Mouse (Mus musculus) lung, embryonic 16.5 days (tissue): ENCODE results near the gene Szrd1. TPM values are rescaled to one million over a fixed set of nuclear protein-coding genes. Genes with fewer than 3 reads are reported as not detected.

Experiments used
- ATAC-seq: fragments of 200-750 bp; cut with Nextera tagmentation; 2 replicates; pipeline ENCODE4 v1.8.0; 2017; ENCODE audit warnings: low read depth, mild to moderate bottlenecking, moderate library complexity
- H3K27ac ChIP-seq: fragments of 300-500 bp; sonication (generic); 2 replicates; pipeline ENCODE4 v1.5.1; 2014; ENCODE audit warnings: mild to moderate bottlenecking, control low read depth, low read length
- H3K27me3 ChIP-seq: fragments of 300-500 bp; sonication (generic); 2 replicates; pipeline ENCODE4 v1.6.1; 2014; ENCODE audit warnings: low read depth, low read length, mixed read lengths; ENCODE audit not compliant: control insufficient read depth, insufficient read depth
- H3K36me3 ChIP-seq: fragments of 300-500 bp; sonication (generic); 2 replicates; pipeline ENCODE4 v1.6.1; 2014; ENCODE audit warnings: low read length; ENCODE audit not compliant: control insufficient read depth, insufficient read depth
- H3K4me1 ChIP-seq: fragments of 300-500 bp; sonication (generic); replicated peaks from 2 replicates; pipeline ENCODE4 v1.6.1; 2014; ENCODE audit warnings: low read length, mixed read lengths; ENCODE audit not compliant: control insufficient read depth, insufficient read depth
- H3K4me2 ChIP-seq: fragments of 300-500 bp; sonication (generic); 2 replicates; pipeline ENCODE4 v1.6.1; 2014; ENCODE audit warnings: low read depth, low read length, control low read depth
- H3K4me3 ChIP-seq: fragments of 300-500 bp; sonication (generic); 2 replicates; pipeline ENCODE4 v1.5.1; 2014; ENCODE audit warnings: mild to moderate bottlenecking, low read length, control low read depth
- H3K9ac ChIP-seq: fragments of 300-500 bp; sonication (generic); 2 replicates; pipeline ENCODE4 v1.6.1; 2014; ENCODE audit warnings: low read length, control low read depth
- H3K9me3 ChIP-seq: fragments of 300-500 bp; sonication (generic); 2 replicates; pipeline ENCODE4 v1.6.1; 2016; ENCODE audit warnings: low read length; ENCODE audit not compliant: control insufficient read depth
- WGBS: fragments of 180-500 bp; shearing (Covaris S2); extraction: QIAGEN DNeasy Blood & Tissue Kit; methylation state at CpG from one replicate; pipeline ENCODE4 v1.1.7; 2014; 5-methylcytosine and 5-hydroxymethylcytosine counted together
- polyA plus RNA-seq: library from polyadenylated mRNA; unstranded; fragments of >200 nt; fragmentation: Nextera tagmentation; extraction: Ambion mirVana; gene quantifications from 2 replicates; pipeline ENCODE4 v1.2.1, GENCODE M21; 2015

The Szrd1 gene
- polyA plus RNA-seq, 1 experiment from 2014 or later: 44.6 TPM

GRCm38 (mm10) chr4:141130704-141131342 lies 8.8 kb downstream of the Szrd1 start:
- Histone ChIP-seq H3K9me3 (no peaks in the 10 kb centered on the region), H3K4me3 (no peak overlapping the region), H3K4me1 (peaks cover 60% of the 10 kb centered on the region), H3K27me3 (no peaks in the 10 kb centered on the region), H3K9ac (peak overlapping the region; percentile 27), H3K27ac (peak overlapping the region; percentile 97), H3K4me2 (no peak overlapping the region), H3K36me3 (no peaks in the 10 kb centered on the region)
- 56% methylated on average over 6 of the region's 6 CpGs for WGBS
- 0 out of 2 replicates have a peak, but pooled peaks have one; percentile 2 for ATAC-seq

DNA sequence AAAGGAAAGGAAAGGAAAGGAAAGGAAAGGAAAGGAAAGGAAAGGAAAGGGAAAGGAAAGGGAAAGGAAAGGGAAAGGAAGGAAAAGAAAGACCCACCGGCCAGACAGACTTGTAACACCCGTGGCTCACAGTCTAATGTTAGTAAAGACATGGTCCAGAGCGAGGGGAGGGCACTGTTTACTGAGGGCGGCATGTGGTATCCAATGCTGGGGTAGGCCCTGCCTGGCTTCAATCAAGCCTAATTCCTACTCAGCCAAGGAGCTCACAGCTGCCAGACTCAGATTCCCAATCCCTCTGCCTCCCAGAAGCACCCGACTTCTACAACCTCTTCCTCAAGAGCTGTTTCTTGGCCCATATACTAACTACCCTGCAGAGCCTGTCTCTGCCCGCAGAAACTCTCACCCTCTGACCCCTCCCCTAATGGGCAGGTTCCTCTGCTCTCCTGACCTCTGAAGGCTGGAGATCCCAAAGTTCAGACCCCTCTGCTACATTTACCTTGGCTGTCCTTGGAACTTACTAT lies 10.3 kb downstream of the Szrd1 start:
- no peak overlapping the region; the same call in 1 of the 2 replicates for H3K9ac ChIP-seq
- WGBS: 39% methylated on average over 6 of the region's 6 CpGs
- peaks cover 48% of the 10 kb centered on the region for H3K4me1 ChIP-seq
- ATAC-seq: peak; percentile 15; the same call in 1 of the 2 replicates
- H3K36me3 ChIP-seq: no peaks in the 10 kb centered on the region
- H3K4me2 ChIP-seq: no peak overlapping the region
- H3K27me3 ChIP-seq: no peaks in the 10 kb centered on the region
- no peaks in the 10 kb centered on the region for H3K9me3 ChIP-seq
- H3K27ac ChIP-seq: peak overlapping the region; percentile 67
- no peak overlapping the region for H3K4me3 ChIP-seq

GRCm38 (mm10) chr4:141123065-141123464 lies 16.5 kb downstream of the Szrd1 start:
- ATAC-seq: no peak
- H3K9ac ChIP-seq: no peak overlapping the region
- H3K27me3 ChIP-seq: no peaks in the 10 kb centered on the region
- peaks cover 4% of the 10 kb centered on the region for H3K36me3 ChIP-seq
- no peak overlapping the region for H3K4me2 ChIP-seq
- WGBS: 15% methylated on average over 1 of the region's 1 CpGs
- H3K27ac ChIP-seq: no peak overlapping the region
- H3K4me1 ChIP-seq: peaks cover 14% of the 10 kb centered on the region; the same call in 1 of the 2 replicates
- H3K4me3 ChIP-seq: no peak overlapping the region
- H3K9me3 ChIP-seq: no peaks in the 10 kb centered on the region

DNA sequence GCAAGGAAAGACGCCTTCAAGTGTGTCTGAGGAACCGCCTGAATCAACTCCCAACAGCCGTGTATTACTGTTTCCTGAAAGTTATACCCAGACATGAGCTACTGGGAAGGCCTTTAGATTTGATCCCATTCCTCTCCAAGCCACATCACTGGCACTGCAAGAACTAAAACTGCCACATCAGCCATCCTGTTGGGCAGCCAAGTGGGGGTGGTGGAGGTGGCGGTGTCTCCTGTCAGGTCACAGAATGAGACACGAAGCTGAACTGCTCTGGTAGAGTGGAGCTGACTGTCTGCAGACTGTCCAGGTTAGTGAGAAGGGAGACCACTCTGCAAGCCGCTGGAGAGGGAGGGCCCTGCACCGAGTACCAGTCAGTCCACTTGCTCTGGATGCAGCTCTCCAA lies 16.9 kb downstream of the Szrd1 start:
- H3K4me2 ChIP-seq: no peak overlapping the region
- peaks cover 14% of the 10 kb centered on the region; the same call in 1 of the 2 replicates for H3K4me1 ChIP-seq
- peaks cover 5% of the 10 kb centered on the region for H3K36me3 ChIP-seq
- 65% methylated on average over 7 of the region's 7 CpGs for WGBS
- ATAC-seq: no peak
- no peak overlapping the region for H3K27ac ChIP-seq
- H3K4me3 ChIP-seq: no peak overlapping the region
- no peaks in the 10 kb centered on the region for H3K9me3 ChIP-seq
- H3K9ac ChIP-seq: no peak overlapping the region
- H3K27me3 ChIP-seq: no peaks in the 10 kb centered on the region

GRCm38 (mm10) chr4:141120700-141121099 lies 18.9 kb downstream of the Szrd1 start:
- no peaks in the 10 kb centered on the region for H3K27me3 ChIP-seq
- H3K9ac ChIP-seq: no peak overlapping the region
- WGBS: 20% methylated on average over 11 of the region's 11 CpGs
- no peak overlapping the region for H3K4me3 ChIP-seq
- H3K9me3 ChIP-seq: no peaks in the 10 kb centered on the region
- H3K27ac ChIP-seq: no peak overlapping the region
- peaks cover 11% of the 10 kb centered on the region; the same call in 1 of the 2 replicates for H3K4me1 ChIP-seq
- H3K4me2 ChIP-seq: no peak overlapping the region
- peaks cover 20% of the 10 kb centered on the region for H3K36me3 ChIP-seq
- peak; percentile 57; the same call in 1 of the 2 replicates for ATAC-seq

GRCm38 (mm10) chr4:141118691-141119090 lies 20.9 kb downstream of the Szrd1 start:
- Histone ChIP-seq H3K9ac (no peak overlapping the region), H3K36me3 (peaks cover 25% of the 10 kb centered on the region)
- WGBS: 59% methylated on average over 4 of the region's 4 CpGs

GRCm38 (mm10) chr4:141115398-141115797 lies 24.2 kb downstream of the Szrd1 start:
- peaks cover 9% of the 10 kb centered on the region for H3K4me1 ChIP-seq
- H3K27ac ChIP-seq: peak overlapping the region; percentile 7; the same call in 1 of the 2 replicates
- ATAC-seq: no peak
- H3K9me3 ChIP-seq: no peaks in the 10 kb centered on the region
- H3K36me3 ChIP-seq: peaks cover 42% of the 10 kb centered on the region
- H3K9ac ChIP-seq: no peak overlapping the region
- WGBS: 81% methylated on average over 8 of the region's 8 CpGs
- H3K4me2 ChIP-seq: no peak overlapping the region
- H3K27me3 ChIP-seq: no peaks in the 10 kb centered on the region
- H3K4me3 ChIP-seq: no peak overlapping the region

More at GRCm38 (mm10) chr4:141118691-141119090, 20.9 kb downstream of the Szrd1 start:
- H3K9me3 ChIP-seq: no peaks in the 10 kb centered on the region
- ATAC-seq: no peak
- no peak overlapping the region for H3K27ac ChIP-seq
- H3K27me3 ChIP-seq: no peaks in the 10 kb centered on the region
- no peak overlapping the region for H3K4me3 ChIP-seq
- H3K4me1 ChIP-seq: peaks cover 18% of the 10 kb centered on the region
- H3K4me2 ChIP-seq: no peak overlapping the region

DNA sequence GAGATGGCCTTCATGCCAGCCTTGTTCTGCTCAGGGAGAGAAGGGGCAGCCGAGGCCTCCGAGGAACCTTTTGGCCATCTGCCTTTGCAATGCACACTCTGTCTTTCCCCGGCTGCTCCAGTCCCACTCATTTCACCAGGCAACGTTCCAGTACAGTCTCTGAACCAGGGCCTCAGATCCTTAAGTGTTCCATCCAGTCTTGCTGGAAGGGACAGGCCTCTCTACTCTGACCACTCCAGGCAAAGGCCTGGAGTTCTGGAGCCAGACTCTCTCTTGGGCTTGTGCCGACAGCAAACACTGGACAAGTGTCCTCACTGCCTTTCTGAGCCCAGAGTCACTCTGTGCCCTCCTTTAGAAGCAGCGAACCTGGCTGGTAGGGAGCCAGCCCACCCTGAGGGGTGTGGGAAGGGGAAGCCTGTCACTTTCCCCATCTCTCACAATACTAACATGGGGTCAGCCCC lies 25.0 kb downstream of the Szrd1 start:
- Histone ChIP-seq H3K4me2 (no peak overlapping the region), H3K27me3 (no peaks in the 10 kb centered on the region), H3K4me3 (no peak overlapping the region), H3K9ac (peak overlapping the region; percentile 39), H3K9me3 (no peaks in the 10 kb centered on the region), H3K36me3 (peaks cover 42% of the 10 kb centered on the region), H3K4me1 (peaks cover 9% of the 10 kb centered on the region), H3K27ac (peak overlapping the region; percentile 95)
- 52% methylated on average over 6 of the region's 6 CpGs for WGBS
- peak; percentile 64 for ATAC-seq

DNA sequence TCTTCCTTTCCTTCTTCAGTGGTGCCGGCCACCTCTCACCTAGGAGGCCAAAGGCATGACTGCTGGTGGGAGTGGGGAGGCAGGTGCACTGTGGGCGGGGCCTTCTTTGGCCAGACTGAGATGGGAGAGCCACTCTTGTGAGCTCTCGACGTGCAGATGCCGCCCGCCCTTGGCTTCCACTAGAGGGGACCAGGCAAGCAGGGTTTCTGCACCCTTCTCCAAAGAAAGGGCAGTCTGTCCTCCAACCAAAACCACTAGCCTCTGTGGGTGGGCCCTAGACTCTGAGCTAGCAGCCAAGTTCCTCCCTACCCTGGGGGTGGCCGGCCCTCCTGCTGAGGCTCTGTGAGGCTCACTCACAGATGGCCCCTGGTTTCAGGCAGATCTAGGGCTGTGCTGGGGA lies 25.7 kb downstream of the Szrd1 start:
- Histone ChIP-seq H3K27me3 (no peaks in the 10 kb centered on the region), H3K27ac (peak overlapping the region; percentile 95), H3K4me3 (no peak overlapping the region), H3K9ac (peak overlapping the region; percentile 39), H3K9me3 (no peaks in the 10 kb centered on the region), H3K36me3 (peaks cover 42% of the 10 kb centered on the region), H3K4me2 (no peak overlapping the region), H3K4me1 (peaks cover 9% of the 10 kb centered on the region)
- peak; percentile 82 for ATAC-seq
- 44% methylated on average over 7 of the region's 7 CpGs for WGBS
